Mouse (Mus musculus): Measurements from ENCODE around the gene Pwp1. TPM values are rescaled to one million over a fixed set of nuclear protein-coding genes. Genes with fewer than 3 reads are reported as not detected.
"Not testable (repeated sequence)": the region's sequence is repeated elsewhere in the genome, so short reads cannot be mapped to it uniquely, and the experiment has no call there.

The Pwp1 gene
- 104 and 106 TPM in 2 replicates for polyA plus RNA-seq (2014; fragmentation: Nextera tagmentation; extraction: Ambion mirVana)

DNA sequence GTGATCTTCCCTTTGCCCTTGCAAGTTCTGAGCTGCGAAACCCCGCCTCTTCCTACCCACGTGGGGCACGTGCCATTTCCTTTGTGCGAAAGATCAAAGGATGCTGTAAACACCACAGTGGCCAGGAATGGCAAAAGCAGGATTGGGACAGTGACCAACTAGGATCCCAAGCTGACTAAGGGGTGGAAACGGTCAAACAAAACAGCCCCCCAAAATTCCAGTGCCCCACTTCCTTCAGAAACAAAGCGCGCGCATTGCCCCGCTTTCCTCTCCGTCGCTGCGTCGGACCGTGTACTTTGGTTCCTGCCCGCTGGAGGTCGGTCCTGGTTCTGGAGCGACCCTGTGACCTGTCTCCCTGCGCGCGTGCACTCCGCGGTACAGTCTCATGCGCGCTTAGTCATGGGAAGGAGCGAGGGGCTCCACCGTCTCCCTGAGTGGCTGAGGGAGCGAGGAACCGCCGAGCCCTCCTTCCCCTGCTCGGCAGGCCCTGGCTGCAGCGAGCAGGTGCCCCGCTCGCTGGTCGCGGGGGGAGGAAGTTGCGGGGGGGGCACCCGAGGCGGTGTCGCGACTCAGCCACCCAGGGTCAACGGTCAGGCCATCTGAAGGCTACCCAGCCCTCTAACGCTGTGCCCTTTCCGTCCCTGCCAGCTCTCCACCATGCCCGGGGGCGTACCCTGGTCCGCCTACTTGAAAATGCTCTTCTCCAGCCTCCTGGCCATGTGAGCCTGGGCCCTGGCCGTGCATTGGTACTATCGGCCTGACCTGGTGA lies at the start of gene Pwp1:
Gene Pwp1, plus strand, starts transcription at position 410 of the 769 bp plus-strand sequence.
- under 1% methylated on average over 49 of the region's 49 CpGs for WGBS
- H3K9me3 ChIP-seq (ENCODE audit: control insufficient read depth, low read length); H3K27me3 ChIP-seq (ENCODE audit: control insufficient read depth, insufficient read depth, low read length); H3K36me3 ChIP-seq (ENCODE audit: control insufficient read depth, insufficient read depth, low read length); H3K4me1 ChIP-seq (replicated peaks; ENCODE audit: control insufficient read depth, insufficient read depth, low read length); H3K27ac ChIP-seq (ENCODE audit: low read depth, low read length): not testable (repeated sequence)
- ATAC-seq (replicated peaks; ENCODE audit: low FRiP score) (peak; percentile 92), DNase-seq (ENCODE audit: low spot score) (peak; percentile 72)
- H3K4me3 ChIP-seq (ENCODE audit: low read depth, low read length), result peak within 1 kb of the TSS; percentile 41
- peak within 1 kb of the TSS; percentile 56 for H3K9ac ChIP-seq (ENCODE audit: low read length)
- peak within 1 kb of the TSS; percentile 57 for H3K4me2 ChIP-seq (ENCODE audit: low read depth, low read length, severe bottlenecking)

DNA sequence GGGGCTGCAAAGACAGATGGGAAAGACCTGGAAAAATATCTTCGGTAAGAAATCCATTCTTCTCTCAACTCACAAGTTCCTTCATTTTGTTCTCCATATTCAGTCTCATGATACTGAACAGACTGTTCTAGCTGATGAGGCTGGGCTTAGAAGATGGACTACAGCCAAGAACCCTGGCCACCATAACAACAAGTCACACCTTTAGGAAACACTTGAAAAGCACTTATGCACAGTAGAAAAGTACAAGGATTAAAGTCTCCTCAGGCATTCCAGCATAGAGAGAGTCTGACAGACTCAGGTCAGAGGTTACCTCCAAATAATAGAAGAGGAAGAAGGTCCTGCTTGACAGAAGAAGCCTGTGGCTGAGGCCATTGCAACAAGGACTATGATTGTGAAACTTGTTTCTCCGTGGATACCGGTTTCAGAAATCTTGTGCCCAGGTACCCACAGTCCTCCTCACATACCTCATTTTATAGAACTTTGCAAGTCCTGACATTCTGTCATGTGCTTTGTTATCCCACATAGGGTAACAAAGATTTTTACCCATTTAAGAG lies 7.1 kb upstream of the Pwp1 start:
- not testable (repeated sequence) for H3K4me1 ChIP-seq (replicated peaks; ENCODE audit: control insufficient read depth, insufficient read depth, low read length); ATAC-seq (replicated peaks; ENCODE audit: low FRiP score); H3K9ac ChIP-seq (ENCODE audit: low read length); H3K27me3 ChIP-seq (ENCODE audit: control insufficient read depth, insufficient read depth, low read length); DNase-seq (ENCODE audit: low spot score); H3K4me2 ChIP-seq (ENCODE audit: low read depth, low read length, severe bottlenecking); H3K36me3 ChIP-seq (ENCODE audit: control insufficient read depth, insufficient read depth, low read length); H3K9me3 ChIP-seq (ENCODE audit: control insufficient read depth, low read length); H3K4me3 ChIP-seq (ENCODE audit: low read depth, low read length); H3K27ac ChIP-seq (ENCODE audit: low read depth, low read length)
- WGBS, result 83% methylated on average over 1 of the region's 3 CpGs

DNA sequence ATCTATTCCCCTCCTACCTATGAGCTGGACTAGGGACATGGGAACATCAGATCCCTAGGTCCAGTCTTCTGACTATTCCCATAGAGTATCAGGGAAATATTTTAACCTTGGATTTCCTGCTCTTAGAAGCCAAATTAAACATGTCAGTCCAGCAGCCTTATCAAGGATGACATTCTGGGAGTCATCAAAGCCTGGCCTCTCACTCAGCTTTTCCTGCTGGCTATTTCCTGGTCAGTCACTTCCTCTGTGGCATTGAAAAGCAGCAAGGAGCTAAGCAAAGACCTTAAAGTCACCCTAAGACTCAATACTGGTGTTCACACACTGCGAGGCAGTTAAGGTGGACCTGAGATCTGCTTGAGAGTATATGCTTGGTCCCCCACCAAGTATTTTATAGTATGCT lies 5.5 kb upstream of the Pwp1 start:
- not testable (repeated sequence) for H3K4me1 ChIP-seq (replicated peaks; ENCODE audit: control insufficient read depth, insufficient read depth, low read length); H3K27me3 ChIP-seq (ENCODE audit: control insufficient read depth, insufficient read depth, low read length); DNase-seq (ENCODE audit: low spot score); ATAC-seq (replicated peaks; ENCODE audit: low FRiP score); H3K9ac ChIP-seq (ENCODE audit: low read length); H3K9me3 ChIP-seq (ENCODE audit: control insufficient read depth, low read length); H3K4me2 ChIP-seq (ENCODE audit: low read depth, low read length, severe bottlenecking); H3K4me3 ChIP-seq (ENCODE audit: low read depth, low read length); H3K36me3 ChIP-seq (ENCODE audit: control insufficient read depth, insufficient read depth, low read length); H3K27ac ChIP-seq (ENCODE audit: low read depth, low read length)
- WGBS, result 80% methylated on average over 1 of the region's 1 CpGs

DNA sequence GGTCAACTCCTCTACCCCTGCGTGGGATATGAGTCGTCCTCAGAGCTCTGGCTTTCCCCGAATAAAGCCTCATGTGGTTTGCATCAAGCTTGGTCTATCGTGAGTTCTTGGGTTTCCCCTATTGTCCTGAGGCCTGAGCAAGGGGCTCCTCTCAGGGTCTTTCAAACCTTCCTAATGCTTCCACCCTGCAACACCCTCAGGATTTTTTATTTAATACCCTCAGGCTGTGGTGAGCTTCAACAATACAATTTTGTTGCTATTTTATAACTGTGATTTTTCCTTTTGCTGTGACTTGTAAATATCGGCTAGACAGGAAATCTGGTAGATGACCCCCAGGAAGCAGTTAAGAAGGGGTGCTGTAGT lies 591 bp upstream of the Pwp1 start:
- peak; percentile 35; the same call in 1 of the 2 replicates for ATAC-seq (replicated peaks; ENCODE audit: low FRiP score)
- not testable (repeated sequence) for H3K9me3 ChIP-seq (ENCODE audit: control insufficient read depth, low read length); H3K9ac ChIP-seq (ENCODE audit: low read length); H3K4me3 ChIP-seq (ENCODE audit: low read depth, low read length); H3K27me3 ChIP-seq (ENCODE audit: control insufficient read depth, insufficient read depth, low read length); H3K27ac ChIP-seq (ENCODE audit: low read depth, low read length); H3K4me1 ChIP-seq (replicated peaks; ENCODE audit: control insufficient read depth, insufficient read depth, low read length); H3K36me3 ChIP-seq (ENCODE audit: control insufficient read depth, insufficient read depth, low read length); DNase-seq (ENCODE audit: low spot score)
- H3K4me2 ChIP-seq (ENCODE audit: low read depth, low read length, severe bottlenecking), result peak overlapping the region; percentile 57
- WGBS, result 63% methylated on average over 5 of the region's 5 CpGs

DNA sequence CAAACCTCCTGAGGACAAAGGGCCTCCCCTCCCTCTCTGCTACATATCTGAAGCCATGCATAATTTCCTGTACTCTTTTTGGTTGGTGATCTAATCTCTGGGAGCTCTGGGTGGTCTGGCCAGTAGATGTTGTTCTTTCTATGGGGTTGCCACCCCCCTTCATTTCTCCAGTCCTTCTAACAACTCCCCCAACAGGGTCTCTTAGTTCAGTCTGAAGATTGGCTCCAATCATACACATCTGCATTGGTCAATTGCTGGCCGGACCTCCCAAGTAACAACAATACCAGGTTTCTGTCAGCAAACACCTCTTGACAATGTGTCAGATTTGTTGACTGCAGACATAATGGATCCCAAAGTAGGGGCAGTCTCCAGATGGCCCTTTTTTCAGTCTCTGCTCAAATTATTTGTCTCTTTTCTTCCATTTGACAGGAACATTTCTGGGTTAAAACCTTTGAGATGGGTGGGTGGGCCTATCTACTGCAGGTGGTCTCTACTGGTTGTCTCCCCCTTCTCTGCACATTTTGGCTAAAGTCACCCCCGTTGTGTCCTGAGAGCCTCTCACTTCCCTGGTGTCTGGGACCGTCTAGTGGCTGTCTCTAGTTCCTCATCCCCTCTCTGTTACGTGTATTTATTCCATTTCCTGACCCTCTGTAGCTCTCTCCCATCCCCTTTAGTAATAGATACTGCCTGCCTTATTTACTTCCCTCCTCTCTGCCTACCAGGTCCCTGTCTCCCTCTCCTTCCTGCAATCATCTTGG lies 17.0 kb downstream of the Pwp1 start:
- H3K4me3 ChIP-seq (ENCODE audit: low read depth, low read length), result no peak overlapping the region
- no peaks in the 10 kb centered on the region for H3K9me3 ChIP-seq (ENCODE audit: control insufficient read depth, low read length)
- H3K4me1 ChIP-seq (replicated peaks; ENCODE audit: control insufficient read depth, insufficient read depth, low read length), result no peaks in the 10 kb centered on the region
- no peak overlapping the region for H3K27ac ChIP-seq (ENCODE audit: low read depth, low read length)
- no peak overlapping the region for H3K4me2 ChIP-seq (ENCODE audit: low read depth, low read length, severe bottlenecking)
- DNase-seq (ENCODE audit: low spot score) (no peak), ATAC-seq (replicated peaks; ENCODE audit: low FRiP score) (no peak)
- H3K27me3 ChIP-seq (ENCODE audit: control insufficient read depth, insufficient read depth, low read length), result no peaks in the 10 kb centered on the region
- 83% methylated on average over 4 of the region's 4 CpGs for WGBS
- H3K9ac ChIP-seq (ENCODE audit: low read length), result no peak overlapping the region
- H3K36me3 ChIP-seq (ENCODE audit: control insufficient read depth, insufficient read depth, low read length), result no peaks in the 10 kb centered on the region

DNA sequence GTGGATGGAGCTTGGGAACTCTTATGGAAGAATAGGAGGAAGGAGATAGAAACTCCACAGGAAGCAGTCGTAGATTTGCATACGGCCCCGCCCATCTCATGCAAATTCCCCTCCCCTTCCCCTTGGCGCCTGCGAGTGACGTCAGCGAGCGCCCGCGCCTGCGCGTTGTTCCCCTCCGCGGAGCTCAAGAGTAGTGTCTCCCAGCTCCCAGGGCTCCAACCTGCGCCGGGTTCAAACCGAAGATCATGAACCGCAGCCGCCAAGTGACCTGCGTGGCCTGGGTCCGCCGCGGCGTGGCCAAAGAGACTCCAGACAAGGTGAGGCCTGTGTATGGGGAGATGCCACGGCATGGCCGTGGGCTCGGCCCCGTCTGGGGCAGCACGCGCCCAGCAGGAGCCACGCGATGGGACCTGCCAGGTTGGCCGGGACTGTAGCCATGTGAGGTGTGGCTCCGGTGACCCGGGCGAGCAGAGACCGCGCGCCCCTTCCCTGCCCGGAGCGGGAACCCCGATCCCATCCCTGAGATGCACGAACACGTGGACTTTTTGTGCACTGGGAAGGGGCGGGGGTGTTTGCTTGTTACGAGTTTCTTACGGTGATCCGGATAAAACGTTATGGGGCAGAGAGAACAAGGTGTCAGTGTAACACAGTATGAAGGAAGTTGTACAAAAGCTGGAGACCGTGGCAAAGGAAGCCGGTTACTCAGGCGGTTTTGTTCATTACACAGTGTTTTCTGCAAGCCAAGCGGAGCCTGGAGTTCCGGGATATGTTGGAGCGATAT lies 42.6 kb downstream of the Pwp1 start:
- under 1% methylated on average over 55 of the region's 55 CpGs for WGBS
- H3K4me2 ChIP-seq (ENCODE audit: low read depth, low read length, severe bottlenecking), result peak overlapping the region; percentile 77
- ATAC-seq (replicated peaks; ENCODE audit: low FRiP score) (peak; percentile 97), DNase-seq (ENCODE audit: low spot score) (peak; percentile 96)
- peaks cover 6% of the 10 kb centered on the region; the same call in 1 of the 2 replicates for H3K4me1 ChIP-seq (replicated peaks; ENCODE audit: control insufficient read depth, insufficient read depth, low read length)
- no peaks in the 10 kb centered on the region; the same call in 1 of the 2 replicates for H3K36me3 ChIP-seq (ENCODE audit: control insufficient read depth, insufficient read depth, low read length)
- no peaks in the 10 kb centered on the region for H3K27me3 ChIP-seq (ENCODE audit: control insufficient read depth, insufficient read depth, low read length)
- no peaks in the 10 kb centered on the region for H3K9me3 ChIP-seq (ENCODE audit: control insufficient read depth, low read length)
- peak overlapping the region; percentile 93 for H3K4me3 ChIP-seq (ENCODE audit: low read depth, low read length)
- peak overlapping the region; percentile 91 for H3K9ac ChIP-seq (ENCODE audit: low read length)
- no peak overlapping the region for H3K27ac ChIP-seq (ENCODE audit: low read depth, low read length)

DNA sequence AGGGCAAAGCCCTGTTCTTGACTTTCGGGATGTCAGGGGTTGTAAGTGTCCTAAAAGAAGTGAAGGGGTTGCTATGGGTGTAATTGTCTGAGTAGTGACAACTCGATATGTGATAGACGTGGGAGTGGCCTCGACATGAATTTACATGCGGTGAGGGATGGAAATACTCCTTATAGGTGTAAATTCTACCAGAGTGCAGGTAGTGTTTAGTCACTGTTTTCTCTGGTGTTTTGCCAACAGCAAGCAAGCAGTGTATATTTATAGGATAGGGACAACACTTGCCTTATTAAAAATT lies 43.1 kb downstream of the Pwp1 start:
- H3K4me3 ChIP-seq (ENCODE audit: low read depth, low read length), result peak overlapping the region; percentile 93
- WGBS, result 4% methylated on average over 5 of the region's 5 CpGs
- ATAC-seq (replicated peaks; ENCODE audit: low FRiP score), result peak; percentile 23; the same call in 1 of the 2 replicates
- DNase-seq (ENCODE audit: low spot score), result no peak
- no peaks in the 10 kb centered on the region; the same call in 1 of the 2 replicates for H3K36me3 ChIP-seq (ENCODE audit: control insufficient read depth, insufficient read depth, low read length)
- H3K4me1 ChIP-seq (replicated peaks; ENCODE audit: control insufficient read depth, insufficient read depth, low read length), result peaks cover 6% of the 10 kb centered on the region; the same call in 1 of the 2 replicates
- H3K9me3 ChIP-seq (ENCODE audit: control insufficient read depth, low read length), result no peaks in the 10 kb centered on the region
- H3K9ac ChIP-seq (ENCODE audit: low read length), result peak overlapping the region; percentile 91
- H3K27ac ChIP-seq (ENCODE audit: low read depth, low read length), result no peak overlapping the region
- no peaks in the 10 kb centered on the region for H3K27me3 ChIP-seq (ENCODE audit: control insufficient read depth, insufficient read depth, low read length)
- peak overlapping the region; percentile 77 for H3K4me2 ChIP-seq (ENCODE audit: low read depth, low read length, severe bottlenecking)

DNA sequence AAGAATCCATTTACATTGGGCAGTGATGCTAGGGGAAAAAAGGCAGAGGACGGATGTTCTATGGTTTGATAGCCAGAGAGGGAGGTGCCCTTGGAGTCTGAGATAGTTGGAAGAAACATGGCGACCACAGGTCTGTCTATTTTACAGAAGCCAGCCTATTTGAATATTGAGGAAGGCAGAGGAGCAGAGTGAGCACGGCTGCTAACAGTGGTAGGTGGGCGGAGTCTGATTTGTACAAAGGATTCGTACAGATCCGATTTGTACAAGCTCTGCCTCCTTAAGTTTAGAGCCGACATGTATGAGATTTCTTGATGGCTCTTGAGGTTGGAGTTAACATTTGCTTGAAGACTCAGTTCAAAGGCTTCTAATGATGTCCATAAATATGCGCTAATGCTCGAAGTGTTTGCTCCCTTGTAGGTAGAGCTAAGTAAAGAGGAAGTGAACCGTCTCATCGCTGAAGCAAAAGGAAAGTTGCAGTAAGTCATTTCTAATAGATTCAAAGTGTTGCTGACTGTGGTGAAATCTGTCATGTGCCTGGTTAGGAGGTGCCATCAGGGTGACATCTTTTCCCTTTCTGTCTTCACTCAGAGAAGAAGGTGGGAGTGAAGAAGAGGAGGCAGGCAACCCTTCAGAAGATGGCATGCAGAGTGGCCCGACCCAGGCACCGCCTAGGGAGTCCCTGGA lies 44.7 kb downstream of the Pwp1 start:
- Histone ChIP-seq H3K4me2 (ENCODE audit: low read depth, low read length, severe bottlenecking) (no peak overlapping the region), H3K27me3 (ENCODE audit: control insufficient read depth, insufficient read depth, low read length) (no peaks in the 10 kb centered on the region), H3K9me3 (ENCODE audit: control insufficient read depth, low read length) (no peaks in the 10 kb centered on the region), H3K9ac (ENCODE audit: low read length) (no peak overlapping the region), H3K36me3 (ENCODE audit: control insufficient read depth, insufficient read depth, low read length) (no peaks in the 10 kb centered on the region; the same call in 1 of the 2 replicates), H3K4me1 (replicated peaks; ENCODE audit: control insufficient read depth, insufficient read depth, low read length) (peaks cover 6% of the 10 kb centered on the region; the same call in 1 of the 2 replicates), H3K4me3 (ENCODE audit: low read depth, low read length) (no peak overlapping the region), H3K27ac (ENCODE audit: low read depth, low read length) (no peak overlapping the region)
- ATAC-seq (replicated peaks; ENCODE audit: low FRiP score) (no peak), DNase-seq (ENCODE audit: low spot score) (no peak)
- 91% methylated on average over 13 of the region's 13 CpGs for WGBS
